Mouse (Mus musculus): ENCODE measurements around the gene Dlg2. TPM values are rescaled to one million over a fixed set of nuclear protein-coding genes. Genes with fewer than 3 reads are reported as not detected.

The Dlg2 gene
- polyA plus RNA-seq, 1 experiment: 89.8 TPM

- under 1% methylated on average over 6 of the region's 6 CpGs for WGBS
- TF ChIP-seq CTCF (IDR thresholded peaks at IDR 0.05; ENCODE audit: borderline replicate concordance, insufficient read depth, low read depth, low read length) (no peak), POLR2A (IDR thresholded peaks at IDR 0.05; ENCODE audit: borderline replicate concordance, insufficient read depth, low read length) (no peak)
- no peak for DNase-seq
- Histone ChIP-seq H3K27ac (ENCODE audit: insufficient read depth, low read length) (no peak overlapping the region), H3K4me1 (ENCODE audit: control insufficient read depth, insufficient read depth, low read length) (no peaks in the 10 kb centered on the region), H3K27me3 (ENCODE audit: control insufficient read depth, insufficient read depth, low read length) (no peaks in the 10 kb centered on the region), H3K4me3 (replicated peaks; ENCODE audit: insufficient read depth, low read depth, low read length) (peak overlapping the region; percentile 60)
Measured at GRCm38 (mm10) chr7:90444206-90444605, 32.3 kb upstream of the Dlg2 start.

DNA sequence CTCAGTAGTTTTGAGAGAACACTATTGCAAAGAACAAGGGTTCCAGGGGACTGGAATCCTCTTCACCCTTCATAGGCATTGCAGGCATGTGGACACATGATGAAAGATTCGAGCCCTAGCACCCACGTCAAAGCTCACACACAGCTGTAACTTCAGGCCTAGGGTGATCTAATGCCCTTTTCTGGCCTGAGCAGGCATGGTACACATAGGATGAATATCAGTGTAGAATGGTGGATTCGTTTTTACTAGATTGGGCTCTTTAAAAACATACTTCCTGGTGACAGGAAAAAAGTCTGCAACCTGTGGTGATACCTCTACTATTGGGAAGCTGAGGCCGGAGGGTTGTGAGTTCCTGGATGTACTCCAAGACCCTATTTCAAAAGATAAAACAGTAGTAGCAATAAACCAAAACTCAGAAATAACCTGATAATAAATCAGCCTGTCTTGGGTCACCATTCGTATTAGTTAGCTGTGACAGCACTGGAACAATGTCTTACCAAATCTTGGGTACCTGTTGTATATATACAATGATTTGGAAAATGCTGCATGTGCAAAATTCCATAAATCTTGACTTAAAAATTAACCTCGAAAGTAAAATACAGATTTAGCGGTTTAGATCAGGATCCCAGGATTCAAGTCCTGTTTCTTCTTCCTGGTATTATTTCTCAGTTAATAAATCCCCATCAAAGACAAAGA, 20.2 kb upstream of the Dlg2 start:
- Histone ChIP-seq H3K27me3 (ENCODE audit: control insufficient read depth, insufficient read depth, low read length) (no peaks in the 10 kb centered on the region), H3K4me1 (ENCODE audit: control insufficient read depth, insufficient read depth, low read length) (no peaks in the 10 kb centered on the region), H3K27ac (ENCODE audit: insufficient read depth, low read length) (no peak overlapping the region), H3K4me3 (replicated peaks; ENCODE audit: insufficient read depth, low read depth, low read length) (peak overlapping the region; percentile 75)
- peak in 1 of 2 experiments; percentile 16 for DNase-seq
- TF ChIP-seq CTCF (IDR thresholded peaks at IDR 0.05; ENCODE audit: borderline replicate concordance, insufficient read depth, low read depth, low read length): no peak
- TF ChIP-seq POLR2A (IDR thresholded peaks at IDR 0.05; ENCODE audit: borderline replicate concordance, insufficient read depth, low read length): no peak
- 8% methylated on average over 7 of the region's 7 CpGs for WGBS

DNA sequence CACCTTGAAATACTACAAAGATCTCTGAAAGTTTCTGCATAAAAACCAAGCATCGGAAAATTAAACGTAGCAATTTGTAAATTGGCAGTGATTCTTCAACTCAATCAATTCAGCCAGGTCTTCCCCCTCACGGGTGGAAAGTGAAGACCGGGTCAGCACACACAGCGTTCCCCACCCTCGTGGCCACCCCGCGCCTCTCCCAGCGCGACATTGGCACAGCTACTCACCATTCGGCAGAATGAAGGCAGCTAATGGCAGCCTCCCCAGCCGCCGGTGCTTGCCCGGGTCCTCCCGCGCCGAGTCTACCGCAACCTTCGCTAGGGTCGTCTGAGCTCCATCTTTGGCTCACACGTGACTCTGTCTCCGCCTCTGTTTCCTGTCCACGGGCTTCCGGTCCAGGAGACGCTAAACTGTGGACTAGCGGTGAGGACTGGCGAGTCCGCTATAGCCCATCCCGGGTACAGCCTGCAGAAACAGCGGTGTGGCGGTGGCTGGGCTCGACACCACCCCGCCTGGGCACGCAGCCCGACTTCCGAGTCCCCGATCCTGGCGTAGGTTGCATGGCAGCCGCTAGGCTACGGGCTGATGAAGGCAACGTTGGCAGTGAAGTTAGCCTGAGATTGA, 19.5 kb upstream of the Dlg2 start, which contains the start of gene Tmem126a:
TSS of gene Tmem126a (minus strand) at position 385 of the 624 bp plus-strand sequence.
- 0 out of 2 replicates have a peak, but pooled peaks have one; percentile 12 for TF ChIP-seq CTCF (IDR thresholded peaks at IDR 0.05; ENCODE audit: borderline replicate concordance, insufficient read depth, low read depth, low read length)
- peak; percentile 92 for TF ChIP-seq POLR2A (IDR thresholded peaks at IDR 0.05; ENCODE audit: borderline replicate concordance, insufficient read depth, low read length)
- Histone ChIP-seq H3K4me3 (replicated peaks; ENCODE audit: insufficient read depth, low read depth, low read length) (peak within 1 kb of the TSS; percentile 75), H3K27me3 (ENCODE audit: control insufficient read depth, insufficient read depth, low read length) (no peaks in the 10 kb centered on the region), H3K27ac (ENCODE audit: insufficient read depth, low read length) (peak within 1 kb of the TSS; percentile 80), H3K4me1 (ENCODE audit: control insufficient read depth, insufficient read depth, low read length) (no peaks in the 10 kb centered on the region)
- DNase-seq: peak; percentile 88 to 89
- under 1% methylated on average over 41 of the region's 41 CpGs for WGBS

DNA sequence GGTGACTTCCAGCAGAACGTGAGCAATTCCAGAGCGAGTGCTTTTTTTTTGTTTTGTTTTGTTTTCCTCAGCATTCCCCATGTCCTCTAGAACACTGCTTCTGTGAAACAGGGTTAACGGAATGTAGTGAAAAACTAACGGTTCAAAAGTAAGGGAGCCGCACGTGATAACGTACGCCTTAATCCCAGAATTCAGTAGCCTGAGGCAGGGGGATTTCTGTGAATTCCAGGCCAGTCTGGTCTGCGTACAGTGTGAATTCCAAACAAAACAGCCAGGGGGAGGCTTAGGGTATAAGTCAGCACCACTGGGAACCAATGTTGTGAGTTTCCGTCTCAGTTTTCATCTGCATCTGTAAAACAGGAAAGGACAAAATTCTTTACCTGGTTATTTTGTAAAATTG, 19.0 kb upstream of the Dlg2 start:
- WGBS: 4% methylated on average over 10 of the region's 10 CpGs
- H3K27ac ChIP-seq (ENCODE audit: insufficient read depth, low read length): peak overlapping the region; percentile 80
- peak overlapping the region; percentile 75 for H3K4me3 ChIP-seq (replicated peaks; ENCODE audit: insufficient read depth, low read depth, low read length)
- H3K27me3 ChIP-seq (ENCODE audit: control insufficient read depth, insufficient read depth, low read length): no peaks in the 10 kb centered on the region
- no peak for TF ChIP-seq CTCF (IDR thresholded peaks at IDR 0.05; ENCODE audit: borderline replicate concordance, insufficient read depth, low read depth, low read length)
- no peak for TF ChIP-seq POLR2A (IDR thresholded peaks at IDR 0.05; ENCODE audit: borderline replicate concordance, insufficient read depth, low read length)
- no peaks in the 10 kb centered on the region for H3K4me1 ChIP-seq (ENCODE audit: control insufficient read depth, insufficient read depth, low read length)
- peak in 1 of 2 experiments; percentile 37 for DNase-seq

DNA sequence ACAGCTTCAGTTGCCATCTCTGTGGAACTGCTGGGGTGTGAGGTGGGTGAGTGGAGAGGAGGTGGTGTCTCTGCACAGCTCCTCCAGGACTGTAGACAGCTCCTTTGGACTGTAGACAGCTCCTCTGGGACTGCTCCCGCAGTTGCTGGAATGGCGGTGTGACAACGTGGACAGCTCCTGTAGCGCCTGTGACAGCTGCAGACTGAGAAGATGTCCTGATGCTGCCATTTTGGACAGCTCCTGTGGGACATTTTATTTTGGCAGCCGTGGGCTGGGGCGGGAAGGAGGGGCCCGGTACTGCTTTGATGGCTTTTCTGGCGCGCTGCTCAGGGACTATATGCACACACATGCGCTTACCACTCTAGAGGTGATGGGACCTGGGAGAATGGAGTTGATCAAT, 16.1 kb upstream of the Dlg2 start:
- H3K27ac ChIP-seq (ENCODE audit: insufficient read depth, low read length): no peak overlapping the region
- no peaks in the 10 kb centered on the region for H3K27me3 ChIP-seq (ENCODE audit: control insufficient read depth, insufficient read depth, low read length)
- no peak for DNase-seq
- no peaks in the 10 kb centered on the region for H3K4me1 ChIP-seq (ENCODE audit: control insufficient read depth, insufficient read depth, low read length)
- no peak overlapping the region for H3K4me3 ChIP-seq (replicated peaks; ENCODE audit: insufficient read depth, low read depth, low read length)
- TF ChIP-seq CTCF (IDR thresholded peaks at IDR 0.05; ENCODE audit: borderline replicate concordance, insufficient read depth, low read depth, low read length): no peak
- no peak for TF ChIP-seq POLR2A (IDR thresholded peaks at IDR 0.05; ENCODE audit: borderline replicate concordance, insufficient read depth, low read length)
- 29% methylated on average over 10 of the region's 10 CpGs for WGBS

DNA sequence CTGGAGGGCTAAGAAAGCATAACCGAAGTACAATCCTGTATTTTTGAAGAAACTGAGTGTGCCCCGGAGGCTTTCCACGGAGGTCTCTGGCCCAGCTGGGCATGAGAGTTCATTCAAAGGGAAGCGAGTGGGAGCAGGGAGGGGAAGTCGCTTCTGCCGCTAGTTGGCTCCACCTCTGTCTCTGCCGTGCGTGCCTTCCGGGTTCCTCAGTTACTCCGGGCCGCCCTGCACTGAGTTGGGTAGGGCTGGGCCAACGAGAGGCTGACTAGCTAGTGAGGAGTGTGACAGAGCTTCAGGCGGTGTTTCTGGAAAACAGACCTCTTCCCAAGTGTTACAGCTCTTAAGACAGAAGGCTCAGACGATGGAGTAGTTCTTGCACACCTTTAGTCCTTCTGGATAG, 15.5 kb upstream of the Dlg2 start:
- H3K4me1 ChIP-seq (ENCODE audit: control insufficient read depth, insufficient read depth, low read length): no peaks in the 10 kb centered on the region
- no peak for DNase-seq
- no peak for TF ChIP-seq POLR2A (IDR thresholded peaks at IDR 0.05; ENCODE audit: borderline replicate concordance, insufficient read depth, low read length)
- peak; percentile 26; the same call in 1 of the 2 replicates for TF ChIP-seq CTCF (IDR thresholded peaks at IDR 0.05; ENCODE audit: borderline replicate concordance, insufficient read depth, low read depth, low read length)
- no peaks in the 10 kb centered on the region for H3K27me3 ChIP-seq (ENCODE audit: control insufficient read depth, insufficient read depth, low read length)
- 18% methylated on average over 14 of the region's 14 CpGs for WGBS
- H3K4me3 ChIP-seq (replicated peaks; ENCODE audit: insufficient read depth, low read depth, low read length): no peak overlapping the region
- no peak overlapping the region for H3K27ac ChIP-seq (ENCODE audit: insufficient read depth, low read length)

DNA sequence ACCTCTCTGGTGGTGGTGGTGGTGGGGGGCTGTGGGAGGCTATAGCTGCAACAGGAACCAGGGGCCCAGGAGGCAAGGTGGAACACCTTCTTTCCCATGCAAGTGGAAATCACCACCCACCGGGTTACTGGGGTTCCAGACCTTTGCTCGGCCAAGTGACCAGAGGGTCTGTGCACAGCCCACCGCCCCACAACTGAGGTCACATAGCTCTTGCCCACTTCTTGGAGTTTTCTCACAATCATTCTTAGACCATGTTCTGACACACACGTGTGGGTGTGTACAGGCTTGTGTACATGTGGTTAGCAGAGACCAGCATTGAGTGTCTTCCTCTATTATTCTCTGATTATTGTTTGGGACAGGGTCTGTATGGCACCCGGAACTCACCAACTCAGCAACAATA, 15.0 kb upstream of the Dlg2 start:
- Histone ChIP-seq H3K27ac (ENCODE audit: insufficient read depth, low read length) (no peak overlapping the region), H3K4me1 (ENCODE audit: control insufficient read depth, insufficient read depth, low read length) (no peaks in the 10 kb centered on the region), H3K27me3 (ENCODE audit: control insufficient read depth, insufficient read depth, low read length) (no peaks in the 10 kb centered on the region), H3K4me3 (replicated peaks; ENCODE audit: insufficient read depth, low read depth, low read length) (no peak overlapping the region)
- no peak for TF ChIP-seq POLR2A (IDR thresholded peaks at IDR 0.05; ENCODE audit: borderline replicate concordance, insufficient read depth, low read length)
- no peak for TF ChIP-seq CTCF (IDR thresholded peaks at IDR 0.05; ENCODE audit: borderline replicate concordance, insufficient read depth, low read depth, low read length)
- WGBS: 93% methylated on average over 5 of the region's 5 CpGs
- no peak for DNase-seq

- DNase-seq: no peak
- Histone ChIP-seq H3K4me1 (ENCODE audit: control insufficient read depth, insufficient read depth, low read length) (peaks cover 3% of the 10 kb centered on the region; the same call in 1 of the 2 replicates), H3K27ac (ENCODE audit: insufficient read depth, low read length) (no peak overlapping the region), H3K27me3 (ENCODE audit: control insufficient read depth, insufficient read depth, low read length) (no peaks in the 10 kb centered on the region), H3K4me3 (replicated peaks; ENCODE audit: insufficient read depth, low read depth, low read length) (no peak overlapping the region)
- no peak for TF ChIP-seq CTCF (IDR thresholded peaks at IDR 0.05; ENCODE audit: borderline replicate concordance, insufficient read depth, low read depth, low read length)
- no peak for TF ChIP-seq POLR2A (IDR thresholded peaks at IDR 0.05; ENCODE audit: borderline replicate concordance, insufficient read depth, low read length)
- 74% methylated on average over 2 of the region's 2 CpGs for WGBS
Measured at GRCm38 (mm10) chr7:90473511-90473910, 3.0 kb upstream of the Dlg2 start.
